Mouse (Mus musculus) central nervous system, embryonic 14 days (tissue): ENCODE data around the gene Nap1l5. TPM values are rescaled to one million over a fixed set of nuclear protein-coding genes. Genes with fewer than 3 reads are reported as not detected.

Source experiments
- polyA plus RNA-seq: library from polyadenylated mRNA; depleted of rRNA; stranded (reverse); fragments of >200 nt; gene quantifications from 2 replicates; pipeline ENCODE4 v1.2.3, GENCODE M21; 2012; rRNA removed

Gene Nap1l5
- polyA plus RNA-seq: 77.4 and 81.4 TPM in 2 replicates

DNA sequence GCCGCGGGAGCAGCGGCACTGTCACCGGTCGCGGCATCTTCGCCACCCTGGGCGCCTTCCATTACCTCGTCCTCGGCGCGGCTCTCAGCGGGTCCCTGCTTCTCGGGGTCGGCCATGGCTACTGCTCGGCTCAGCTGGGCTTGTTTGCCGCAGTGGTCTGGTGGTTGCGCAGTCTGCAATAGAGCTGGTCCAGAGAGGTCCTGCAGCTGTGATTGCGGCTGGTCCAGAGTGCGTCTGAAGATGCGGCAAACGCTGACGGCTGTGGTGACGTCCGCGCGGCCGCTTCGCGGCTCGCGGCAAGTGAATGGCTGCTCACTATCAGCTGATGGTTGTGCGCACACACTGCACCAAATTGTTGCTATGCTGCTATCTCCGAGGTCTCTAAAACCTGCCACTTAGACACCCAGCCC is at the start of gene Nap1l5:
TSS of gene Nap1l5 (minus strand) at position 225 of the 410 bp plus-strand sequence.

Other genes with a start within 250 kb of the Nap1l5 start
- 41.0 and 41.1 TPM in 2 replicates for gene Herc3, start 75.6 kb downstream of the Nap1l5 start, polyA plus RNA-seq
- gene Fam13a, start 117.5 kb upstream of the Nap1l5 start, polyA plus RNA-seq: 3.9 and 4.0 TPM in 2 replicates